Mouse (Mus musculus) stomach, postnatal 0 days (tissue): ENCODE measurements around the gene Eif4ebp2. TPM values are rescaled to one million over a fixed set of nuclear protein-coding genes. Genes with fewer than 3 reads are reported as not detected.

ENCODE experiments used
- ATAC-seq: fragments of 200-750 bp; cut with Nextera tagmentation; 2 replicates; pipeline ENCODE4 v1.8.0; 2017; ENCODE audit not compliant: low FRiP score, low TSS enrichment
- DNase-seq: peaks from one replicate; pipeline ENCODE4 v3.0.0-alpha.2; 2016; ENCODE audit warnings: low spot score
- H3K27ac ChIP-seq: fragments of 300-500 bp; sonication (generic); replicated peaks from 2 replicates; pipeline ENCODE4 v1.5.1; 2014; ENCODE audit warnings: mild to moderate bottlenecking, control low read depth
- H3K27me3 ChIP-seq: fragments of 300-500 bp; sonication (generic); 2 replicates; pipeline ENCODE4 v1.6.1; 2014; ENCODE audit warnings: low read length; ENCODE audit not compliant: control insufficient read depth, insufficient read depth
- H3K36me3 ChIP-seq: fragments of 300-500 bp; sonication (generic); 2 replicates; pipeline ENCODE4 v1.6.1; 2014; ENCODE audit warnings: low read length, mixed read lengths; ENCODE audit not compliant: control insufficient read depth, insufficient read depth
- H3K4me1 ChIP-seq: fragments of 300-500 bp; sonication (generic); replicated peaks from 2 replicates; pipeline ENCODE4 v1.6.1; 2014; ENCODE audit warnings: antibody characterized with exemption; ENCODE audit not compliant: control insufficient read depth, insufficient read depth
- H3K4me2 ChIP-seq: fragments of 300-500 bp; sonication (generic); replicated peaks from 2 replicates; pipeline ENCODE4 v1.6.1; 2014; ENCODE audit warnings: low read depth, mild to moderate bottlenecking, control low read depth, moderate library complexity
- H3K4me3 ChIP-seq: fragments of 300-500 bp; sonication (generic); 2 replicates; pipeline ENCODE4 v1.5.1; 2014; ENCODE audit warnings: low read depth, low read length, control low read depth
- H3K9ac ChIP-seq: fragments of 300-500 bp; sonication (generic); 2 replicates; pipeline ENCODE4 v1.6.1; 2014; ENCODE audit warnings: mild to moderate bottlenecking, low read length, control low read depth, mixed read lengths
- H3K9me3 ChIP-seq: fragments of 300-500 bp; sonication (generic); 2 replicates; pipeline ENCODE4 v1.6.1; 2016; ENCODE audit warnings: low read length; ENCODE audit not compliant: control insufficient read depth
- CTCF ChIP-seq: IDR thresholded peaks from 2 replicates; pipeline ENCODE4 v1.5.1; 2016; ENCODE audit warnings: antibody characterized with exemption, low read depth, mild to moderate bottlenecking, moderate library complexity
- EP300 ChIP-seq: optimal IDR thresholded peaks from 2 replicates; pipeline ENCODE3; 2016; ENCODE audit warnings: antibody characterized with exemption
- WGBS: fragments of 180-500 bp; shearing (Covaris S2); extraction: QIAGEN DNeasy Blood & Tissue Kit; methylation state at CpG from one replicate; pipeline ENCODE4 v1.1.7; 2014; 5-methylcytosine and 5-hydroxymethylcytosine counted together
- polyA plus RNA-seq: library from polyadenylated mRNA; unstranded; fragments of >200 nt; fragmentation: Nextera tagmentation; extraction: Ambion mirVana; gene quantifications from 2 replicates; pipeline ENCODE4 v1.2.1, GENCODE M21; 2015

The Eif4ebp2 gene
- polyA plus RNA-seq, 1 experiment from 2014 or later, result 47.7 TPM

DNA sequence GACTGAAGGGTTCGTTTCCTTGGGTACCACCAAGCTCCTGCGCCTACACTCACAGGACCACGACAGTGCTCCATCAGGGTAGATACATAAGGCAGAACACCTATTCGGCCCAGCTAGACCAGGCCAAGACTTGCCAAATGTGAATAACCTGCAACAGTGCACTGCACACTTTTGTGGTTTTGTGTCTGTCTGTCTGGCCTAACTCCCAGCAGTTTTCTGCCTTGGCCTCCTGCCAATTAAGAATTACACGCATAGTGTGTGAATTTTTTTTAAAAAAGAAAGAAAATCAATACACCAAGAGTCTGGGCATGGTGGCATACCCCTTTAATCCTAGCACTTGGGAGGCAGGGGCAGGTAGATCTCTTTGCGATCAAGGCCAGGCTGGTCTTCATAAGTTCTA lies 24.5 kb downstream of the Eif4ebp2 start:
- Histone ChIP-seq H3K4me3 (no peak overlapping the region), H3K4me1 (peaks cover 4% of the 10 kb centered on the region), H3K36me3 (peaks cover 10% of the 10 kb centered on the region; the same call in 1 of the 2 replicates), H3K27ac (no peak overlapping the region), H3K4me2 (no peak overlapping the region), H3K27me3 (no peaks in the 10 kb centered on the region), H3K9me3 (no peaks in the 10 kb centered on the region), H3K9ac (no peak overlapping the region)
- TF ChIP-seq EP300 (no peak), CTCF (no peak)
- WGBS, result 82% methylated on average over 6 of the region's 6 CpGs
- DNase-seq (no peak), ATAC-seq (no peak)

DNA sequence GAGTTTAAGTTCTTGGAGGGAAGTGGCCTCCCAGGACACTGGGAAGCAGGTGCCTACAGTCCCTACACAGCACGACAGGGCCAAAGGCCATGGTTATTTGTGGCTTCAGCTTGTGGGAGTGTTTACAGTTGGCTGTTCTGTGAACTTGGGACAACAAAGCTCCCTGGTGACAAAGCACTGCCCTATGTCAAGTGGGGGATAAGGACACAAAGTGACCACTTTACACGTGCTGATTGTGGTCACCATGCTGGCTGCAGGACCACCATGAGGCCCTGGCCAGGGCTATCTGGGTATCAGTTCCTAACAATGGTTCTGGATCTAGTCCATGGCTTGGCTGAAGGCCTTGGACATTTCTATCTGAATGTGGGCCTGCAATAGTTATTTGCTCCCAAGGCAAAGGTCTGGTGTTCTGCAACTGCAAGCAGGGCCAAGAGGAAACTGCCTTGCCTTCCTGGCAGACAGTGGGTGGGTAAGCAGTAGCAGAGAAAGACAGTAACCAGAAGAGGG lies 26.2 kb downstream of the Eif4ebp2 start:
- ATAC-seq (no peak), DNase-seq (no peak)
- peak overlapping the region; percentile 25 for H3K27ac ChIP-seq

GRCm38 (mm10) chr10:61425047-61425446 lies 27.4 kb downstream of the Eif4ebp2 start:
- Histone ChIP-seq H3K27ac (no peak overlapping the region), H3K9ac (no peak overlapping the region), H3K36me3 (0 out of 2 replicates have a peak, but pooled peaks cover 2% of the 10 kb centered on the region), H3K27me3 (no peaks in the 10 kb centered on the region), H3K4me3 (no peak overlapping the region), H3K4me2 (no peak overlapping the region), H3K4me1 (peaks cover 4% of the 10 kb centered on the region), H3K9me3 (no peaks in the 10 kb centered on the region)
- no peak for ATAC-seq
- WGBS, result 66% methylated on average over 2 of the region's 2 CpGs
- DNase-seq, result no peak
- TF ChIP-seq EP300, result no peak
- no peak for TF ChIP-seq CTCF

More for the DNA sequence above, 26.2 kb downstream of the Eif4ebp2 start:
- H3K27me3 ChIP-seq, result no peaks in the 10 kb centered on the region
- TF ChIP-seq EP300 (no peak), CTCF (no peak)
- H3K4me3 ChIP-seq, result no peak overlapping the region
- H3K4me1 ChIP-seq, result peaks cover 4% of the 10 kb centered on the region
- no peak overlapping the region for H3K4me2 ChIP-seq
- WGBS, result 41% methylated on average over 2 of the region's 2 CpGs
- H3K36me3 ChIP-seq, result peaks cover 9% of the 10 kb centered on the region; the same call in 1 of the 2 replicates
- no peaks in the 10 kb centered on the region for H3K9me3 ChIP-seq
- H3K9ac ChIP-seq, result no peak overlapping the region

GRCm38 (mm10) chr10:61424500-61424899 lies 28.0 kb downstream of the Eif4ebp2 start:
- Histone ChIP-seq H3K36me3 (0 out of 2 replicates have a peak, but pooled peaks cover 2% of the 10 kb centered on the region), H3K4me2 (no peak overlapping the region), H3K27ac (no peak overlapping the region), H3K9ac (no peak overlapping the region), H3K27me3 (peaks cover 2% of the 10 kb centered on the region; the same call in 1 of the 2 replicates), H3K4me1 (peaks cover 4% of the 10 kb centered on the region), H3K4me3 (no peak overlapping the region), H3K9me3 (no peaks in the 10 kb centered on the region)
- DNase-seq, result peak; percentile 49
- no peak for ATAC-seq
- no peak for TF ChIP-seq EP300
- 0 out of 2 replicates have a peak, but pooled peaks have one; percentile 7 for TF ChIP-seq CTCF
- WGBS, result 19% methylated on average over 7 of the region's 7 CpGs

GRCm38 (mm10) chr10:61423289-61423688 lies 29.2 kb downstream of the Eif4ebp2 start:
- peaks cover 6% of the 10 kb centered on the region; the same call in 1 of the 2 replicates for H3K27me3 ChIP-seq
- ATAC-seq, result 0 out of 2 replicates have a peak, but pooled peaks have one; percentile 17
- TF ChIP-seq EP300 (no peak), CTCF (peak; percentile 65)
- no peak overlapping the region for H3K9ac ChIP-seq
- H3K4me3 ChIP-seq, result no peak overlapping the region
- no peaks in the 10 kb centered on the region for H3K9me3 ChIP-seq
- no peak overlapping the region for H3K27ac ChIP-seq
- H3K36me3 ChIP-seq, result no peaks in the 10 kb centered on the region
- H3K4me2 ChIP-seq, result no peak overlapping the region
- H3K4me1 ChIP-seq, result peaks cover 4% of the 10 kb centered on the region
- WGBS, result 67% methylated on average over 10 of the region's 10 CpGs
- peak; percentile 50 for DNase-seq

DNA sequence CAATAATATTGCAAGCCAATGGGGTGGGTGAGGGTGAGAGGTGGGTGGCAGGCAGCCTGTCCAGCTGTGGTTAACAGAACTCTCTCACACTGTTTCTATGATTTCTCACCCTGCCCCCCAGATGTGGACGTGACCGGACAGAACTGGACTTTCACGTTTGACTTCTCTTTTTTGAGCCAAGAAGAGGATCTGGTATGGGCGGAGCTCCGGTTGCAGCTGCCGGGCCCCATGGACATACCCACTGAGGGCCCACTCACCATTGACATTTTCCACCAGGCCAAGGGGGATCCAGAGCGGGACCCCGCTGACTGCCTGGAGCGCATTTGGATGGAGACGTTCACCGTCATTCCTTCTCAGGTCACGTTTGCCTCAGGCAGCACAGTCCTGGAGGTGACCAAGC lies 29.6 kb downstream of the Eif4ebp2 start:
- WGBS, result 70% methylated on average over 12 of the region's 12 CpGs
- no peak for ATAC-seq
- no peak for TF ChIP-seq EP300
- no peak for TF ChIP-seq CTCF
- Histone ChIP-seq H3K4me3 (no peak overlapping the region), H3K9me3 (no peaks in the 10 kb centered on the region), H3K4me1 (peaks cover 6% of the 10 kb centered on the region), H3K9ac (no peak overlapping the region; the same call in 1 of the 2 replicates), H3K4me2 (no peak overlapping the region), H3K27ac (no peak overlapping the region), H3K36me3 (no peaks in the 10 kb centered on the region), H3K27me3 (peaks cover 6% of the 10 kb centered on the region; the same call in 1 of the 2 replicates)
- no peak for DNase-seq
